Mouse (Mus musculus): ENCODE results near the gene Tenm4. TPM values are rescaled to one million over a fixed set of nuclear protein-coding genes. Genes with fewer than 3 reads are reported as not detected.

Tenm4 gene
- total and polyA plus RNA-seq, 2 experiments from 2014 or later, result 1.4 to 5.9 TPM

GRCm38 (mm10) chr7:96633008-96633407 lies 462.0 kb downstream of the Tenm4 start:
- Histone ChIP-seq H3K9ac (replicated peaks; ENCODE audit: low read depth, low read length) (no peak overlapping the region), H3K4me1 (ENCODE audit: control insufficient read depth, insufficient read depth) (no peaks in the 10 kb centered on the region), H3K4me3 (ENCODE audit: low read depth, low read length) (no peak overlapping the region), H3K4me2 (ENCODE audit: low read depth, low read length) (no peak overlapping the region), H3K36me3 (replicated peaks; ENCODE audit: control insufficient read depth, insufficient read depth, low read length) (no peaks in the 10 kb centered on the region), H3K27me3 (ENCODE audit: control insufficient read depth, insufficient read depth, low read length) (peaks cover 7% of the 10 kb centered on the region; the same call in 1 of the 2 replicates), H3K9me3 (replicated peaks; ENCODE audit: control insufficient read depth, low read length) (no peaks in the 10 kb centered on the region), H3K27ac (ENCODE audit: low read depth) (no peak overlapping the region)
- ATAC-seq (ENCODE audit: insufficient read depth, low read depth), result peak; percentile 49; the same call in 1 of the 2 replicates
- DNase-seq (ENCODE audit: low spot score), result peak; percentile 14
- TF ChIP-seq CTCF (IDR thresholded peaks at IDR 0.05; ENCODE audit: low read depth) (no peak), EP300 (IDR thresholded peaks at IDR 0.05; ENCODE audit: low read depth) (no peak)
- 31% methylated on average over 1 of the region's 1 CpGs for WGBS

- peaks cover 17% of the 10 kb centered on the region; the same call in 1 of the 2 replicates for H3K27me3 ChIP-seq (ENCODE audit: control insufficient read depth, insufficient read depth, low read length)
- H3K9ac ChIP-seq (replicated peaks; ENCODE audit: low read depth, low read length), result no peak overlapping the region
- TF ChIP-seq EP300 (IDR thresholded peaks at IDR 0.05; ENCODE audit: low read depth) (no peak), CTCF (IDR thresholded peaks at IDR 0.05; ENCODE audit: low read depth) (no peak)
- no peak overlapping the region for H3K27ac ChIP-seq (ENCODE audit: low read depth)
- ATAC-seq (ENCODE audit: insufficient read depth, low read depth), result no peak
- H3K4me3 ChIP-seq (ENCODE audit: low read depth, low read length), result no peak overlapping the region
- H3K36me3 ChIP-seq (replicated peaks; ENCODE audit: control insufficient read depth, insufficient read depth, low read length), result no peaks in the 10 kb centered on the region
- 70% methylated on average over 7 of the region's 7 CpGs for WGBS
- no peak overlapping the region for H3K4me2 ChIP-seq (ENCODE audit: low read depth, low read length)
- no peaks in the 10 kb centered on the region for H3K4me1 ChIP-seq (ENCODE audit: control insufficient read depth, insufficient read depth)
- no peaks in the 10 kb centered on the region for H3K9me3 ChIP-seq (replicated peaks; ENCODE audit: control insufficient read depth, low read length)
- no peak for DNase-seq (ENCODE audit: low spot score)
Measured at GRCm38 (mm10) chr7:96635830-96636440, 464.9 kb downstream of the Tenm4 start.

- 8% methylated on average over 27 of the region's 27 CpGs for WGBS
- Histone ChIP-seq H3K4me2 (ENCODE audit: low read depth, low read length) (peak overlapping the region; percentile 36), H3K36me3 (replicated peaks; ENCODE audit: control insufficient read depth, insufficient read depth, low read length) (no peaks in the 10 kb centered on the region), H3K4me3 (ENCODE audit: low read depth, low read length) (peak overlapping the region; percentile 5; the same call in 1 of the 2 replicates), H3K9ac (replicated peaks; ENCODE audit: low read depth, low read length) (no peak overlapping the region), H3K4me1 (ENCODE audit: control insufficient read depth, insufficient read depth) (0 out of 2 replicates have a peak, but pooled peaks cover 4% of the 10 kb centered on the region), H3K9me3 (replicated peaks; ENCODE audit: control insufficient read depth, low read length) (no peaks in the 10 kb centered on the region), H3K27me3 (ENCODE audit: control insufficient read depth, insufficient read depth, low read length) (peaks cover 66% of the 10 kb centered on the region), H3K27ac (ENCODE audit: low read depth) (no peak overlapping the region)
- DNase-seq (ENCODE audit: low spot score) (no peak), ATAC-seq (ENCODE audit: insufficient read depth, low read depth) (no peak)
- TF ChIP-seq EP300 (IDR thresholded peaks at IDR 0.05; ENCODE audit: low read depth), result no peak
Measured at GRCm38 (mm10) chr7:96643461-96644204, 472.6 kb downstream of the Tenm4 start.

GRCm38 (mm10) chr7:96644205-96644531 lies 473.1 kb downstream of the Tenm4 start:
- Histone ChIP-seq H3K4me3 (ENCODE audit: low read depth, low read length) (peak overlapping the region; percentile 5; the same call in 1 of the 2 replicates), H3K4me1 (ENCODE audit: control insufficient read depth, insufficient read depth) (0 out of 2 replicates have a peak, but pooled peaks cover 4% of the 10 kb centered on the region), H3K9me3 (replicated peaks; ENCODE audit: control insufficient read depth, low read length) (no peaks in the 10 kb centered on the region), H3K36me3 (replicated peaks; ENCODE audit: control insufficient read depth, insufficient read depth, low read length) (no peaks in the 10 kb centered on the region), H3K4me2 (ENCODE audit: low read depth, low read length) (peak overlapping the region; percentile 36), H3K27me3 (ENCODE audit: control insufficient read depth, insufficient read depth, low read length) (peaks cover 66% of the 10 kb centered on the region), H3K9ac (replicated peaks; ENCODE audit: low read depth, low read length) (no peak overlapping the region), H3K27ac (ENCODE audit: low read depth) (no peak overlapping the region)
- no peak for TF ChIP-seq EP300 (IDR thresholded peaks at IDR 0.05; ENCODE audit: low read depth)
- TF ChIP-seq CTCF (IDR thresholded peaks at IDR 0.05; ENCODE audit: low read depth), result no peak
- ATAC-seq (ENCODE audit: insufficient read depth, low read depth) (no peak), DNase-seq (ENCODE audit: low spot score) (no peak)
- 23% methylated on average over 7 of the region's 7 CpGs for WGBS

- DNase-seq (ENCODE audit: low spot score) (no peak), ATAC-seq (ENCODE audit: insufficient read depth, low read depth) (no peak)
- 30% methylated on average over 4 of the region's 4 CpGs for WGBS
- TF ChIP-seq EP300 (IDR thresholded peaks at IDR 0.05; ENCODE audit: low read depth) (no peak), CTCF (IDR thresholded peaks at IDR 0.05; ENCODE audit: low read depth) (no peak)
- Histone ChIP-seq H3K4me2 (ENCODE audit: low read depth, low read length) (no peak overlapping the region), H3K9ac (replicated peaks; ENCODE audit: low read depth, low read length) (no peak overlapping the region), H3K27ac (ENCODE audit: low read depth) (no peak overlapping the region), H3K4me1 (ENCODE audit: control insufficient read depth, insufficient read depth) (peaks cover 22% of the 10 kb centered on the region), H3K9me3 (replicated peaks; ENCODE audit: control insufficient read depth, low read length) (no peaks in the 10 kb centered on the region), H3K27me3 (ENCODE audit: control insufficient read depth, insufficient read depth, low read length) (peaks cover 68% of the 10 kb centered on the region), H3K4me3 (ENCODE audit: low read depth, low read length) (no peak overlapping the region), H3K36me3 (replicated peaks; ENCODE audit: control insufficient read depth, insufficient read depth, low read length) (no peaks in the 10 kb centered on the region)
Measured at GRCm38 (mm10) chr7:96647657-96648056, 476.6 kb downstream of the Tenm4 start.

Measured in heart, postnatal 0 days (tissue).